Mouse (Mus musculus) ES-Bruce4 (cell line): ENCODE data around the gene Erc2. TPM values are rescaled to one million over a fixed set of nuclear protein-coding genes. Genes with fewer than 3 reads are reported as not detected.

Experiments
- H3K27ac ChIP-seq: 2 replicates; pipeline ENCODE4 v1.5.1; 2012; ENCODE audit warnings: low read length, inconsistent platforms; ENCODE audit not compliant: insufficient read depth
- H3K27me3 ChIP-seq: 2 replicates; pipeline ENCODE4 v1.6.1; 2012; ENCODE audit warnings: mild to moderate bottlenecking, low read length, inconsistent platforms; ENCODE audit not compliant: control insufficient read depth, poor library complexity, insufficient read depth, severe bottlenecking
- H3K36me3 ChIP-seq: 2 replicates; pipeline ENCODE4 v1.6.1; 2012; ENCODE audit warnings: inconsistent platforms, mild to moderate bottlenecking, low read length, moderate library complexity; ENCODE audit not compliant: control insufficient read depth, poor library complexity, insufficient read depth, severe bottlenecking
- H3K4me1 ChIP-seq: one replicate; pipeline ENCODE4 v1.8.1; 2011; ENCODE audit warnings: low read length; ENCODE audit not compliant: control insufficient read depth, insufficient read depth
- H3K4me3 ChIP-seq: 2 replicates; pipeline ENCODE4 v1.5.1; 2011; ENCODE audit warnings: low read depth, mild to moderate bottlenecking, low read length
- H3K9ac ChIP-seq: 2 replicates; pipeline ENCODE4 v1.6.1; 2012; ENCODE audit warnings: low read depth, mild to moderate bottlenecking, inconsistent platforms; ENCODE audit not compliant: poor library complexity, severe bottlenecking
- H3K9me3 ChIP-seq: replicated peaks from 2 replicates; pipeline ENCODE4 v1.6.1; 2012; ENCODE audit warnings: mild to moderate bottlenecking, low read length, inconsistent platforms; ENCODE audit not compliant: control insufficient read depth, poor library complexity, insufficient read depth, severe bottlenecking
- CTCF ChIP-seq: IDR thresholded peaks from one replicate; pipeline ENCODE4 v1.8.1; 2011; ENCODE audit warnings: low read depth, low read length
- EP300 ChIP-seq: IDR thresholded peaks from 2 replicates; pipeline ENCODE4 v1.6.1; 2011; ENCODE audit warnings: low read depth, low read length; ENCODE audit not compliant: insufficient read depth
- POLR2A ChIP-seq: IDR thresholded peaks from one replicate; pipeline ENCODE4 v1.8.1; 2011; ENCODE audit warnings: low read length; ENCODE audit not compliant: insufficient read depth
- polyA plus RNA-seq: library from polyadenylated mRNA; stranded (reverse); fragments of >200 nt; gene quantifications from 2 replicates; pipeline ENCODE4 v1.2.4, GENCODE M21; 2011; ENCODE audit warnings: low read depth; ENCODE audit not compliant: missing spikeins, insufficient read depth, insufficient read length

Erc2 gene
- polyA plus RNA-seq, 1 experiment, result 10.0 TPM

GRCm38 (mm10) chr14:27946211-27946610 is 324.0 kb downstream of the Erc2 start:
- no peaks in the 10 kb centered on the region for H3K27me3 ChIP-seq
- TF ChIP-seq CTCF, result no peak
- TF ChIP-seq POLR2A, result no peak
- no peak for TF ChIP-seq EP300
- no peaks in the 10 kb centered on the region for H3K9me3 ChIP-seq
- H3K4me1 ChIP-seq, result no peaks in the 10 kb centered on the region
- no peak overlapping the region for H3K9ac ChIP-seq
- no peak overlapping the region for H3K4me3 ChIP-seq
- no peaks in the 10 kb centered on the region for H3K36me3 ChIP-seq
- H3K27ac ChIP-seq, result no peak overlapping the region

- TF ChIP-seq EP300 (no peak), CTCF (peak; percentile 57), POLR2A (no peak)
- H3K27me3 ChIP-seq, result no peaks in the 10 kb centered on the region
- no peak overlapping the region for H3K27ac ChIP-seq
- H3K4me1 ChIP-seq, result no peaks in the 10 kb centered on the region
- no peak overlapping the region for H3K4me3 ChIP-seq
- H3K9me3 ChIP-seq, result no peaks in the 10 kb centered on the region
- no peaks in the 10 kb centered on the region for H3K36me3 ChIP-seq
- no peak overlapping the region for H3K9ac ChIP-seq
Measured at GRCm38 (mm10) chr14:27948391-27948790, 326.2 kb downstream of the Erc2 start.

- Histone ChIP-seq H3K9me3 (no peaks in the 10 kb centered on the region), H3K27ac (no peak overlapping the region), H3K4me1 (no peaks in the 10 kb centered on the region), H3K9ac (no peak overlapping the region), H3K4me3 (no peak overlapping the region), H3K36me3 (no peaks in the 10 kb centered on the region), H3K27me3 (no peaks in the 10 kb centered on the region)
- TF ChIP-seq CTCF, result no peak
- no peak for TF ChIP-seq EP300
- TF ChIP-seq POLR2A, result no peak
Measured at GRCm38 (mm10) chr14:27953814-27954213, 331.6 kb downstream of the Erc2 start.

GRCm38 (mm10) chr14:27956801-27957200 is 334.6 kb downstream of the Erc2 start:
- Histone ChIP-seq H3K27me3 (no peaks in the 10 kb centered on the region), H3K9me3 (peaks cover 4% of the 10 kb centered on the region; the same call in 1 of the 2 replicates), H3K27ac (no peak overlapping the region), H3K9ac (no peak overlapping the region), H3K4me1 (no peaks in the 10 kb centered on the region), H3K4me3 (no peak overlapping the region), H3K36me3 (no peaks in the 10 kb centered on the region)
- TF ChIP-seq CTCF (no peak), POLR2A (no peak), EP300 (no peak)

DNA sequence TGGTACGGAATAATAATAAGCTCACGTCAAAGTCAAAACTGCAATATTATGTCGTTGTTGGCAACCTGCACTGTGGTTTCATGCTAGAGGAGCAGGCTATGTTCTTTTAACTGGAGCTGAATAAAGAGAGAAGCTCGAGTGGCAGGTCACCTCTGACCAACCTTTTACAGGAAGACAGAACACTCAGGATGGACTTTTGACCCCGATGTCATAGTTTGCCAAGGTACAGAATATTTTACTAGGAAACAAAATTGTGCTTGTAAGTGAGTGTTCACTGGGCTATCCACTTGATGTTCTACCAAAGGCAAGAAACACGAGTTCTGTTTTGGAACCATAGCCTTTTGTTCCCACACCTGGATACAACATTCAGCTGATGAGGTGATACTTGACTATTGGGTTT is 351.5 kb downstream of the Erc2 start:
- no peak overlapping the region for H3K9ac ChIP-seq

DNA sequence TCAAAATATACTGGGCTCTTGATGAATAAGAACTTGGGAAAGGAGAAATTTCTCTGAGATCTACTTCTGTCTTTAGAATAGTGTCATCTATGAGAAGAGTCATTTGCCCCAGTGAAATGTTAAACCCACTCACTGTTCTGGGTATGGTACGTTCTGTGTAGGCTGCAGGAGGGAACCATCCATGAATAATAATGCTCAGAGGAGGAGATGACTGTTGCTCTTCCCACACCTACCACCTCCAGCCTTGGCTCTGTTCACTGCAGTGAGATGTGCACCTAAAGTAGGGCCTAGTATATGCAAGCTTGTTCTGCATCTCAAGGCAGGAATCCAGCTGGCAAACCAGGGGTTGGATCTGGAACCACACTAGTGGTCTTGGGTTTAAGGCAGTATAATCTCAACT is 353.4 kb downstream of the Erc2 start:
- Histone ChIP-seq H3K4me1 (no peaks in the 10 kb centered on the region), H3K27me3 (no peaks in the 10 kb centered on the region), H3K9me3 (no peaks in the 10 kb centered on the region), H3K36me3 (no peaks in the 10 kb centered on the region), H3K9ac (no peak overlapping the region), H3K4me3 (no peak overlapping the region), H3K27ac (no peak overlapping the region)
- no peak for TF ChIP-seq POLR2A
- TF ChIP-seq CTCF, result no peak
- no peak for TF ChIP-seq EP300

More for the DNA sequence above, 351.5 kb downstream of the Erc2 start:
- Histone ChIP-seq H3K27ac (no peak overlapping the region), H3K4me1 (no peaks in the 10 kb centered on the region), H3K4me3 (no peak overlapping the region), H3K36me3 (no peaks in the 10 kb centered on the region), H3K27me3 (no peaks in the 10 kb centered on the region), H3K9me3 (no peaks in the 10 kb centered on the region)
- TF ChIP-seq CTCF (no peak), EP300 (no peak), POLR2A (no peak)
